Mouse (Mus musculus): Measurements from ENCODE around the gene Stk39.

Stk39 gene

GRCm38 (mm10) chr2:68457455-68458032 lies 14.5 kb downstream of the Stk39 start:
- no peak for DNase-seq

GRCm38 (mm10) chr2:68456899-68457298 lies 15.2 kb downstream of the Stk39 start:
- no peak for DNase-seq

- DNase-seq: no peak
These were observed 19.7 kb downstream of the Stk39 start for GRCm38 (mm10) chr2:68452379-68452778.

- DNase-seq: no peak
These were observed 24.0 kb downstream of the Stk39 start for GRCm38 (mm10) chr2:68448035-68448434.

- DNase-seq: no peak
These were observed 28.9 kb downstream of the Stk39 start for GRCm38 (mm10) chr2:68443141-68443540.

GRCm38 (mm10) chr2:68442113-68442717 lies 29.9 kb downstream of the Stk39 start:
- no peak for DNase-seq

GRCm38 (mm10) chr2:68439614-68440013 lies 32.5 kb downstream of the Stk39 start:
- peak; percentile 46 to 67 for DNase-seq

GRCm38 (mm10) chr2:68437920-68438319 lies 34.1 kb downstream of the Stk39 start:
- DNase-seq: no peak

- no peak for DNase-seq
These were observed 34.9 kb downstream of the Stk39 start for GRCm38 (mm10) chr2:68437216-68437615.

GRCm38 (mm10) chr2:68436305-68436704 lies 35.8 kb downstream of the Stk39 start:
- no peak for DNase-seq

- DNase-seq: no peak
These were observed 36.4 kb downstream of the Stk39 start for GRCm38 (mm10) chr2:68435494-68436255.

GRCm38 (mm10) chr2:68434997-68435396 lies 37.1 kb downstream of the Stk39 start:
- no peak for DNase-seq

GRCm38 (mm10) chr2:68434576-68434975 lies 37.5 kb downstream of the Stk39 start:
- DNase-seq: no peak

- DNase-seq: no peak
These were observed 38.2 kb downstream of the Stk39 start for GRCm38 (mm10) chr2:68433736-68434312.

- DNase-seq: no peak
These were observed 39.2 kb downstream of the Stk39 start for GRCm38 (mm10) chr2:68432834-68433233.

- DNase-seq: no peak
These were observed 40.8 kb downstream of the Stk39 start for GRCm38 (mm10) chr2:68431024-68431962.

GRCm38 (mm10) chr2:68430493-68430892 lies 41.6 kb downstream of the Stk39 start:
- peak in 1 of 2 experiments; percentile 49 for DNase-seq

GRCm38 (mm10) chr2:68429436-68429835 lies 42.6 kb downstream of the Stk39 start:
- DNase-seq: no peak

- peak in 1 of 2 experiments; percentile 54 for DNase-seq
These were observed 45.0 kb downstream of the Stk39 start for GRCm38 (mm10) chr2:68426977-68427577.

- DNase-seq: no peak
These were observed 46.0 kb downstream of the Stk39 start for GRCm38 (mm10) chr2:68426074-68426473.

GRCm38 (mm10) chr2:68421002-68421401 lies 51.1 kb downstream of the Stk39 start:
- no peak for DNase-seq

GRCm38 (mm10) chr2:68420223-68420622 lies 51.8 kb downstream of the Stk39 start:
- no peak for DNase-seq
